Mouse (Mus musculus): ENCODE measurements at regions not wholly inside any gene's neighbourhood (a gene's known extent, or its start where the extent isn't known, plus 50 kb on each side); places are given as distances from the start of the nearest gene placed in this dataset.
A peak's percentile ranks its signal among the peaks of the same experiment; 100 is the strongest.

DNA sequence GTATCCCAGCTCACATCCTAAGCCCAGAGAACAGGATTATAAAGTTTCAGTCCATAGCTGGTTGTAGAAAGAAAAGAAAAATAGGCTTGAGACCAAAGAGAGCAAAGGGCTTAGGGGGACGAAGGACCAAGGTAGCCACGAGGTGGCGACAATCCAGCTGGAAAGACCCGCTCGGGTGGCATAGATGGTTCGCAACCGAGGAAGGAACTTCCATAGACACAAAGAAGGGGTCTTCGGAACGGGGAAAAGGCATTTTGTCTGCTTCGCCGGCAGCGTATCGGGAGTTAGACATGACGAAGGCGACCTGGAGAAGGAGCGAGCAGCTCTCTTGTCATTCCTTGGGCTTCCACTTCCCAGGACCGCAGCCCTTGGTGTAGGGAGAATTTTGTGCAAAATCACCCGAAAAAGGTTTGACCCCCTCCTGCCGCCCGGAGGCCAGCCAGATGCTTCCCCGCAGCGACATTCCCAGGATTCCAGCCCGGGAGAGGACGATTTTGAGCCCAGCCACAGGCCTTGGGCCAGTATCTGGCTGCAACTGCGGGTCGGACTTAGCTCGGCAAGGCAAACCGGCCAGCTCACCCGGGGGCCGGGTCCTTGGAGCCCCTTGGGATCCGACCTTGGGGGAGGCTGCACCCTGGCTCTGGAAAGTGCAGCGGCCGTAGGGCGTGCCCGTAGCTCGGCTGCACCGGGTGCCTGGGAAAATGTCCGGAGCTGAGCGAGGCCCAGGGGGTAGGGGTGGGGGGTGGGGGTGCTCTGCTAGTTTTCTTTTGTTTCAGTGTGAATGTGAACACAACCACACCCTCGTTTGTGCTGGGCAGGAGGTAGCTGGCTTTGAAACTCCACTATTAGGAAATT lies 184.5 kb upstream of the Foxn2 start:
- peak; percentile 64 to 80 for DNase-seq (ENCODE audit: low spot score in 2 of 2)

DNA sequence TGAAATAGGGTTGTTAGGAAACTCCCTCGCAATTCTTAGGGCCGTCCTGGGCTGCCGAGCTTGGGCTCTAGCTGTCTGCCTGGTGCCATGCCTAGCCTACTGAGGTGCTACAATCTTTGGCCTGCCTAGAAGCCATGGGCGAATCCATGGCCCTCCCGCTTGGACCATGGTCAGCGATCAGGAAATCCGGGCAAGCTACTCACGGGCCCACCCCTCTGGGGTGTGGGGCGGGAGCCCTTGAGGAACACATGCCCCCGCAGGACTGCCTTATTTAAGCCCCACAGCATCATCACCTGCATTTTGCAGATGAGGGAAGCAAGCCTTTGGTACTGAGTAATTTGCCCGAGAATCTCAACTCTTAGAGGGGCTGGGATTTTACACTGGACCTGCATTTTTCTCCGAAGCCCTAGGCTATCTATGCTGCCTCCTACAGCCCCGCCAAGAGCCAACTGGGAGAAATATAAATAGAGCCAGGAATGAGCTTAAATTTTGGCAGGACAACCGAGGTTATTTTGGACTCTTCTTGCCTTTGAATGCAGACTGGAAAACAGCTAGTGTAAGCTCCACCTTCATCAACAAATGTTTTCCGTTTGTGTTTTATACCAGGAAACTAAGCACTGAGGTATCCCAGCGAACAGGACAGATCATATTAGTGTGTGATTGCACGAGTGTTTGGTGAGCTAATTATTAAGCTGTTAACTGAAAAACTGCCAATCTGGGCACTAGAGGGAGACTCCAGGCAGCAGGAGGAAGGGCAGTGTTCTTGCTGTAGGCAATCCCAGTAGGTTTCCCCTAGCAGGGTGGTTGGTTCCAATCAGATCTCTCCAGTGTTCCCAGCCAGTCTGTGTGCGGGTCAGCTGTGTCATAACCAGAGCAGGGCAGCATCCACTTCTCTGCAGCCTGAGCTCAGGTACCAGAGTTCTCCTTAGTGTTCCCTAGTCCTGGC lies 183.6 kb upstream of the Foxn2 start:
- peak in 1 of 2 experiments; percentile 6 for DNase-seq (ENCODE audit: low spot score in 2 of 2)

DNA sequence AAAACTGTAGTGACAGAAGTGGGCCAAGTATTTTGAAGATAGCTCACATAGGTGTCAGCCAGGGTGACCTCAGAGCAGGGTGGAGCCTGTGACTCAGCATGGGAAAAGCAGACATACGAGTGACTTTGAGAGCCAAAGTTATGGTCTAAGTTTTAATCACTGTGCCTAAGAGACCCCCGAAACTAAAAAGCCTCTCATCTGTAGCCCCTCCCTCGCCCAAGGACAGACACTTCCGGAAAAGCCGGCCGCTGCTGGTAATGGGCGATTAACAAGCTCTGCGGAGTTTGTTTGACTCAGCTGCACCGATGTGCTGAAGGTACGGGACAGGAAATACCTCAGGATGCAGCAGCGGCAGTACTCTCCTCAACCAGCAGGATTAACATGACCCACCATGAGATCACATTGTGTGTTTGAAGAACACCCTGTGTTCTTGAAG lies 182.1 kb upstream of the Foxn2 start:
- DNase-seq (ENCODE audit: low spot score in 2 of 2): peak; percentile 22 to 35

DNA sequence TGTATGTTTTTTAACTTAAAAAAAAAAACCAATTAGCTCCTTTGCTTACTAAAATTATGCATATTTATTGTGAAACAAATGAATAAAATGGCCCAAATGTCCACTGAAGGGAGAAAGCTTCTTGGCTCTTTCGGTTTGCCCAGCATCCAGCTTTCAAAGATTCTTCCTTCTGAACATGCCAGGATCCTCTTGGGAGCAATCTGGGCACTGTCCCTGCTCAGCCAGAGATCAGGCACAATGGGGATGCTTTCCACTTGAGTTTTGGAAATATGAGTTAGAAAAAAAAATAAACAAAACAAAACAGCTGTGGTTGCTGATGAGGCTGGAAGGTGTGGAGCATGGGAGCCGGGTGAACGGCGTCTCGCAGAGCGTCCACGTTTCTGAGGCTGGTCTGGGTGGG lies 180.3 kb upstream of the Foxn2 start:
- no peak for DNase-seq (ENCODE audit: low spot score in 2 of 2)

GRCm38 (mm10) chr17:88260826-88261225 lies 179.7 kb upstream of the Foxn2 start:
- no peak for DNase-seq (ENCODE audit: low spot score in 2 of 2)

GRCm38 (mm10) chr17:88261556-88261955 lies 179.0 kb upstream of the Foxn2 start:
- no peak for DNase-seq (ENCODE audit: low spot score in 2 of 2)

GRCm38 (mm10) chr17:88262326-88263187 lies 178.0 kb upstream of the Foxn2 start:
- DNase-seq (ENCODE audit: low spot score in 2 of 2): no peak

- DNase-seq (ENCODE audit: low spot score in 2 of 2): no peak
Measured at GRCm38 (mm10) chr17:88265291-88265690, 175.2 kb upstream of the Foxn2 start.

DNA sequence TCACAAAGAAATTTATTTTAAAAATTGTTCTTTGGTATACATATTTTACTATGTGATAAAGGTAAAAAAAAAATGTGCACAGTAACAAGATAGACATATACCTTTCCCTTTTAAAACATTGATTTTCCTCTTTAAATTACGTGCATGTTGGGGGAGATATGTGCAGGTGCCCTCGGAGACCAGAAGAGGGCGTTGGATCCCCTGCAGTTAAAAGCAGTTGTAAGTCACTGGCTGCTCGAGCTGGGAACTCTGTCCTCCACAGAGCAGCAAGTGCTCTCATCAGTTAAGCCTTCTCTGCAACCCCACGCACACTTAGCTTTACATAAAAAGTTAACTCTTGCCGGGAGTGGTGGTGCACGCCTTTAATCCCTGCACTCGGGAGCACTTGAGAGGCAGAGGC lies 172.3 kb upstream of the Foxn2 start:
- no peak for DNase-seq (ENCODE audit: low spot score in 2 of 2)

DNA sequence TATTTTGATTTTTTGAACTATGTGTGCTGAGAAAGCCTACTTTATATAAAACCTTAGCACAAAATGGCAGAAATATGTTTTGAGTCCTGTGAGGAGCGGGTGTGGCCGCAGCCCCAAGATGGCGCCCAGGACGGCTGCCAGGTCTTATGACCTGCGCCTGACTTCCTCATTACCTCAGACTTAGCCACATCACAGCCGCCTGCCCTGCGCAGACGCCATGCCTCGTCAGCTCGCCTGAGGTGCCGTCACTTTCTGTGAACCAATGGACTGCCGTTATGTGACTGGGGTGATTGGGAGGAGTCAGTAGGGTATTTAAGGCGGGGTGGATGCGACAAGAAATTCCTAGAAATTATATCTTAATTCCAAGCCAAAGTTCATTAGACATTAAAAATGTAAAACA lies 171.7 kb upstream of the Foxn2 start:
- no peak for DNase-seq (ENCODE audit: low spot score in 2 of 2)

GRCm38 (mm10) chr17:88270896-88271295 lies 169.6 kb upstream of the Foxn2 start:
- DNase-seq (ENCODE audit: low spot score in 2 of 2): no peak

GRCm38 (mm10) chr17:88272161-88272560 lies 168.3 kb upstream of the Foxn2 start:
- no peak for DNase-seq (ENCODE audit: low spot score in 2 of 2)

GRCm38 (mm10) chr17:88273520-88273919 lies 167.0 kb upstream of the Foxn2 start:
- no peak for DNase-seq (ENCODE audit: low spot score in 2 of 2)

DNA sequence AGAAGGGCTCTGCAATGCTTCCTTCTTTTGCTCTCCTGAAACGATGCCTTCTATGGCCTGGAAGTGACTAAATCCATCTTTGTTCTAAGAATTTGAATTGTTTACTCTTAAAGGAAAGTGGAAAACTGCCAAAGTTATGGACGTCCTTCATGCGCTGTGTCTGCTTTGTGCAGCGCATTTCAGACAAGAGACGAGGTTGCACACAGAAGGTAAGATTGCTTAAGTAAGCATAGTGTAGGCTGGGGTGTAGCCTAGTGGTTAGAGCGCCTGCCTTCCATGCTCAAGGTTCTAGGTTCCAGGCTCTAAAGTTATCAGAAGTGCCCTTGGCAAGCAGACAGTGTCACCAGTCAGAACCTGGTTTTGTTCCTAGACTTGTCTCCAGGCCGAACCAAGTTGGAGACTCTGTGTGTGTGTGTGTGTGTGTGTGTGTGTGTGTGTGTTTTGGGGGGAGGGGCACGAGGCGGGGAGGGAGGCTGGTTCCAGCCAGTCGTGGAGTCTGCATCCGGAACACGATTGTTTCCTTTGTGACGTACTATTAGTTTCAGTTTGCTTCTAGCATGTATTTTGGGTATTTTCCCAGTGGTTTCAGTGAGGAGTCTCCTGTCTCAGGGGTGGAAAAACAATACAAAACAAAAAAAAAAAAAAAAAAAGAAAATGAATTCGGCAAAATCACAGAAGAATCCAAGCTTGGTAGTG lies 166.4 kb upstream of the Foxn2 start:
- no peak for DNase-seq (ENCODE audit: low spot score in 2 of 2)

GRCm38 (mm10) chr17:88274720-88275433 lies 165.6 kb upstream of the Foxn2 start:
- no peak for DNase-seq (ENCODE audit: low spot score in 2 of 2)

- DNase-seq (ENCODE audit: low spot score in 2 of 2): no peak
Measured at GRCm38 (mm10) chr17:88279656-88280055, 160.9 kb upstream of the Foxn2 start.

- DNase-seq (ENCODE audit: low spot score in 2 of 2): no peak
Measured at GRCm38 (mm10) chr17:88282711-88283110, 157.8 kb upstream of the Foxn2 start.

DNA sequence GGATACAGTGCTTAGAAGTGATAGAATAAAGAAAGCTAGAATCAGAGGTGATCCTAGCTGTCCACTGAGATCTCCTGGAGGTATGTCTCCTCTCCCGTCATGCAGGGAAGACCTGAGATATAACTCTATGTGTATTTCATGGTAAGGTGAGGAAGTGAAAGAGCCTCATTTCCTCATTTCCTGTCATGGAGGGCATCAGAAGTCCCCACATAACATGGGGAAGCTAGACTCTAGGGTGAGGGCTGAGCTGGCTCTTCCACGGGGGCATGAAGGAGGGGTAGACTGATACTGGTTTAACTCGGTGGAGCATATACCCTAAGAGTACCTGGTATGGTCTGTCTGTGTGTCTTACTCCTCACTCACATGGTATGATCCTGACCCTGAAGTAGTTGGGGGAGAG lies 156.0 kb upstream of the Foxn2 start:
- no peak for DNase-seq (ENCODE audit: low spot score in 2 of 2)

DNA sequence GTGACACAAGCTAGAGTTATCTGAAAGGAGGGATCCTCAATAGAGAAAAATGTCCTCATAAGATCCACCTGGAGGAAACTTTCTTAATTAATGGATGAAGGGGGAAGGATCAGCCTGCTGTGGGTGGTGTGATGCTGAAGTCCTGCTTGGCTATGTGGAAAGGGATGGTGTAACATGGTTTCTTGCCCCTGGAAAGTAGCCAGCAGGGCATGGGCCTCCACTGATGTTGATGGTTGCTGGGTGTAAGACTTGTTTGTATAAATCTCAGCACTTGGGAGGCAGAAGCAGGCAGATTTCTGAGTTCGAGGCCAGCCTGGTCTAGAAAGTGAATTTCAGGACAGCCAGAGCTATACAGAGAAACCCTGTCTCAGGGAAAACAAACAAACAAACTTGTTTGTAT lies 152.7 kb upstream of the Foxn2 start:
- DNase-seq (ENCODE audit: low spot score in 2 of 2): no peak

DNA sequence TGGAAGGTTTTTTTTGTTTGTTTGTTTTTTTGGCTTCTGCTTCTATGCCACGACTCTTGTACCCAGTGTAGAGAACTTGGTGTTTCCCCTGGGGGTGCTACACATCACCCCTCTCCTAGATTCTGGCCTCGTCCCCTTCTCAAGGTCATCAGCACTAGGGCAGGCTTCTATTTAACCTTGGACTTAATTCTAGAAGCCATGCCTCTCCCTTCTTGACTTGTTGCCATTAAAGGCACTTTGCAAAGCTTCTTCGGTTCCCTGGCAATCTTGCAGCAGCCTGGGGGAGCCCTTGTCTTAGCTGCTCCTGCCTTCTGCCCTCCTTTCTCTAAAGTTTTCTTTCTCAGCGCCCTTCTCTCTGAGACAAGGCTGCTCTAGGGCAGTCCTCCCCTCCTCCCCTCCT lies 143.0 kb upstream of the Foxn2 start:
- DNase-seq (ENCODE audit: low spot score in 2 of 2): no peak

Measured in thymus, postnatal 10 days (tissue).